Mouse (Mus musculus) lung, postnatal 0 days (tissue): ENCODE results near the gene 4930407I10Rik.

ENCODE experiments used
- CTCF ChIP-seq: IDR thresholded peaks from 2 replicates; pipeline ENCODE4 v1.5.1; 2016; ENCODE audit warnings: antibody characterized with exemption, mild to moderate bottlenecking
- EP300 ChIP-seq: IDR thresholded peaks from 2 replicates; pipeline ENCODE4 v1.6.1; 2016; ENCODE audit warnings: antibody characterized with exemption, mild to moderate bottlenecking, control low read depth

- TF ChIP-seq EP300, result no peak
- TF ChIP-seq CTCF, result no peak
Observed at GRCm38 (mm10) chr15:82052544-82052943, 6.4 kb upstream of the 4930407I10Rik start.
